Mouse (Mus musculus) naive thymus-derived CD4-positive, alpha-beta T cell, adult 2 months (primary cell): Measurements from ENCODE around the gene Gm29735.
"Not testable (repeated sequence)": the region's sequence is repeated elsewhere in the genome, so short reads cannot be mapped to it uniquely, and the experiment has no call there.

Source experiments
- DNase-seq: peaks from one replicate; pipeline ENCODE4 v3.0.0-alpha.2; 2011; ENCODE audit warnings: low read depth

The Gm29735 gene

DNA sequence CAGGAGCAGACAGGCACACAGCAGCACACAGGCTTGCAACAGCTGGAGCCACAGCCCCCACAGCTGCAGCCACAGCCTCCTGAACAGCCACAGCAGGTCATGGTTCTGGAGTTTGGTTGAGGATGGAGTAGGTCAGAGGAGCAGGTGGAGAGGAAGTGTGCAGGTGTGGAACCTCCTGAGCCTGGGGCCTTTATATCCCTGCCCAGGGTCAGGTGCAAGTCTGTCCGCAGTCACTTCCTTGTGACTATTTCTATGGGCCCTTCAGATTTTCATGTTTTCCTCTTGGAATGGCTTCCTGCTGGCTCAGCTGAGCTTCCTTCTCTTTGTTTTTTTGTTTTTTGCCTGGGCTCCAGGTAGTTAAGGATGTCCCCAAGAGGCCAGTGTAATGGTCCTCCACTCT, 36.3 kb downstream of the Gm29735 start, which contains the start of gene Gm45618:
Gm45618 (minus strand) TSS at position 101 of the 400 bp plus-strand sequence.
- not testable (repeated sequence) for DNase-seq

DNA sequence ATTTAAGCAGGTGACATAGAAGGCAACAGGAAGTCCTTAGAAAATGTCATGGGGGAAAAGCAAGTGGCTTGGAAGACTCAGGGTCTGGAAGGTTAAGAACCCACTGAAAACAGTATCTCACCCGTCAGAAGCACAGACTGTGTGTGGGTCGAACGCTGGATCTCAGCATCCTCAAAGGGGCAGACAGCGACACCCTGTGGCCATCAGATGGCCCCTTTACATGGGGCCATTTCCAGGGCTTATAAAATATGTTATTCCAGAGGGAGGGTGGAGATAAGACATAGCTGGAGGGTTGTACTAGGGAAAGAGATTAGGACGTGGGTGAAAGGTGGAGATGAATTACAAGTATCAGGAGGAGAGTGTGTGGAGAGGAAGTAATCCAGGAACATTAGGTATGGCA, 37.3 kb downstream of the Gm29735 start:
- no peak for DNase-seq
